ENCODE assay signal across 10 mouse cellular contexts in genomic region chrX:164221989-164222388, GRCm38 (mm10). TPM values are rescaled to one million over a fixed set of nuclear protein-coding genes. Genes with fewer than 3 reads are reported as not detected.
A peak's percentile ranks its signal among the peaks of the same experiment; 100 is the strongest.
DNase-seq lines count a peak whose midpoint lies in the region; ATAC-seq and TF ChIP-seq lines count a peak whose summit lies in the region.
"Had no signal": no experiment of that assay in that cellular context is flagged by ENCODE, and none has a peak within 500 bp of the region (broad histone marks: within the 10 kb centered on the region; RNA-seq: fewer than 3 reads in every experiment).

No protein-coding gene starts in this region.

- H3K36me3 ChIP-seq in stomach, postnatal 0 days (ENCODE audit: control insufficient read depth, insufficient read depth, low read length), result no peaks in the 10 kb centered on the region
- H3K36me3 ChIP-seq in midbrain, embryonic 14.5 days (ENCODE audit: control insufficient read depth, insufficient read depth, low read length), result no peaks in the 10 kb centered on the region
- H3K36me3 ChIP-seq in forebrain, embryonic 16.5 days (ENCODE audit: control insufficient read depth, insufficient read depth), result no peaks in the 10 kb centered on the region
- H3K36me3 ChIP-seq: heart, embryonic 10.5 days; neural tube, embryonic 13.5 days had no signal

- H3K27ac ChIP-seq in stomach, postnatal 0 days (replicated peaks), result no peak overlapping the region
- H3K27ac ChIP-seq in midbrain, embryonic 14.5 days (replicated peaks; ENCODE audit: low read depth, low read length), result no peak overlapping the region
- H3K27ac ChIP-seq in forebrain, embryonic 16.5 days (ENCODE audit: low read length), result no peak overlapping the region
- H3K27ac ChIP-seq: heart, embryonic 10.5 days; neural tube, embryonic 13.5 days had no signal

- no peak overlapping the region for H3K4me3 ChIP-seq in stomach, postnatal 0 days (ENCODE audit: low read depth, low read length)
- H3K4me3 ChIP-seq in midbrain, embryonic 14.5 days (replicated peaks; ENCODE audit: low read depth, low read length), result no peak overlapping the region
- no peak overlapping the region for H3K4me3 ChIP-seq in forebrain, embryonic 16.5 days (replicated peaks; ENCODE audit: low read length)
- H3K4me3 ChIP-seq: heart, embryonic 10.5 days; neural tube, embryonic 13.5 days had no signal

- no peak for ATAC-seq in stomach, postnatal 0 days (ENCODE audit: low FRiP score, low TSS enrichment)
- ATAC-seq in midbrain, embryonic 14.5 days (ENCODE audit: low FRiP score, low TSS enrichment), result no peak
- ATAC-seq in forebrain, embryonic 16.5 days, result no peak

- 74% methylated on average over 2 of the region's 2 CpGs for WGBS in stomach, postnatal 0 days
- 69% methylated on average over 2 of the region's 2 CpGs for WGBS in midbrain, embryonic 14.5 days
- 72% methylated on average over 2 of the region's 2 CpGs for WGBS in forebrain, embryonic 16.5 days

- DNase-seq in kidney, adult 9 months, result peak; percentile 19
- no peak for DNase-seq in kidney, adult 11 months
- peak; percentile 23 for DNase-seq in MEL-GATA-1-ER (ENCODE audit: extremely low read depth, low read depth)
- DNase-seq in induced T-regulatory cell, adult 2 months (ENCODE audit: low read depth), result peak; percentile 28
- DNase-seq in stomach, postnatal 0 days (ENCODE audit: low spot score), result peak; percentile 15
- DNase-seq in midbrain, embryonic 14.5 days, result no peak
- no peak for DNase-seq in yolk sac, embryonic 10.5 days (ENCODE audit: low spot score)

- no peak overlapping the region for H3K4me2 ChIP-seq in stomach, postnatal 0 days (replicated peaks; ENCODE audit: low read depth)
- no peak overlapping the region for H3K4me2 ChIP-seq in midbrain, embryonic 14.5 days (ENCODE audit: low read length)
- H3K4me2 ChIP-seq in forebrain, embryonic 16.5 days (ENCODE audit: low read length), result no peak overlapping the region
- H3K4me2 ChIP-seq: neural tube, embryonic 13.5 days had no signal

- TF ChIP-seq CTCF in stomach, postnatal 0 days (IDR thresholded peaks at IDR 0.05; ENCODE audit: low read depth), result peak; percentile 52

- H3K9me3 ChIP-seq in stomach, postnatal 0 days (ENCODE audit: control insufficient read depth, low read length), result no peaks in the 10 kb centered on the region
- H3K9me3 ChIP-seq in midbrain, embryonic 14.5 days (ENCODE audit: control insufficient read depth, low read length), result no peaks in the 10 kb centered on the region
- no peaks in the 10 kb centered on the region; the same call in 1 of the 2 replicates for H3K9me3 ChIP-seq in forebrain, embryonic 16.5 days (ENCODE audit: control insufficient read depth, low read length)
- H3K9me3 ChIP-seq: heart, embryonic 10.5 days; neural tube, embryonic 13.5 days had no signal

- TF ChIP-seq EP300 in stomach, postnatal 0 days (optimal IDR thresholded peaks at IDR 0.05), result no peak

- H3K9ac ChIP-seq in stomach, postnatal 0 days (ENCODE audit: low read length), result no peak overlapping the region
- no peak overlapping the region for H3K9ac ChIP-seq in midbrain, embryonic 14.5 days (replicated peaks; ENCODE audit: low read length)
- no peak overlapping the region for H3K9ac ChIP-seq in forebrain, embryonic 16.5 days (replicated peaks; ENCODE audit: low read depth, low read length)
- H3K9ac ChIP-seq: neural tube, embryonic 13.5 days had no signal

- no peaks in the 10 kb centered on the region for H3K27me3 ChIP-seq in stomach, postnatal 0 days (ENCODE audit: control insufficient read depth, insufficient read depth, low read length)
- H3K27me3 ChIP-seq in midbrain, embryonic 14.5 days (ENCODE audit: control insufficient read depth, insufficient read depth, low read length), result no peaks in the 10 kb centered on the region
- no peaks in the 10 kb centered on the region for H3K27me3 ChIP-seq in forebrain, embryonic 16.5 days (replicated peaks; ENCODE audit: control insufficient read depth, insufficient read depth, low read length)
- H3K27me3 ChIP-seq: neural tube, embryonic 13.5 days had no signal

- no peaks in the 10 kb centered on the region for H3K4me1 ChIP-seq in stomach, postnatal 0 days (replicated peaks; ENCODE audit: control insufficient read depth, insufficient read depth)
- no peaks in the 10 kb centered on the region for H3K4me1 ChIP-seq in midbrain, embryonic 14.5 days (ENCODE audit: control insufficient read depth, insufficient read depth, low read length)
- no peaks in the 10 kb centered on the region for H3K4me1 ChIP-seq in forebrain, embryonic 16.5 days (replicated peaks; ENCODE audit: control insufficient read depth, insufficient read depth, low read length)
- H3K4me1 ChIP-seq: heart, embryonic 10.5 days; neural tube, embryonic 13.5 days had no signal

RNA-seq across cellular contexts. Expression of gene Bmx, which starts 36.0 kb away (rescaled TPM):
- polyA plus RNA-seq in stomach, postnatal 0 days (2015; fragmentation: Nextera tagmentation; extraction: Ambion mirVana), result 0.51 and 0.52 TPM in 2 replicates
- polyA plus RNA-seq in midbrain, embryonic 14.5 days (2014; fragmentation: Nextera tagmentation; extraction: Ambion mirVana), result 0.51 TPM in 1 of 2 replicates, not detected in the other
- 0.38 and 0.43 TPM in 2 replicates for polyA plus RNA-seq in forebrain, embryonic 16.5 days (2015; fragmentation: Nextera tagmentation; extraction: Ambion mirVana)

RNA-seq across cellular contexts. Expression of gene Pir, which starts 47.2 kb away (rescaled TPM):
- 19.6 and 19.8 TPM in 2 replicates for polyA plus RNA-seq in stomach, postnatal 0 days (2015; fragmentation: Nextera tagmentation; extraction: Ambion mirVana)
- 2.3 and 2.6 TPM in 2 replicates for polyA plus RNA-seq in midbrain, embryonic 14.5 days (2014; fragmentation: Nextera tagmentation; extraction: Ambion mirVana)
- 3.1 and 3.8 TPM in 2 replicates for polyA plus RNA-seq in forebrain, embryonic 16.5 days (2015; fragmentation: Nextera tagmentation; extraction: Ambion mirVana)

Comparison
In these comparisons a context has a peak if more than half of its experiments do, and no peak if none do; other contexts are left out.
1. DNase-seq: peak in kidney, adult 9 months (single experiment), MEL-GATA-1-ER (single experiment), induced T-regulatory cell, adult 2 months (single experiment) and stomach, postnatal 0 days (single experiment); none in kidney, adult 11 months (single experiment), midbrain, embryonic 14.5 days (single experiment) and yolk sac, embryonic 10.5 days (single experiment).